Mouse (Mus musculus): Measurements from ENCODE around the gene Kat14. TPM values are rescaled to one million over a fixed set of nuclear protein-coding genes. Genes with fewer than 3 reads are reported as not detected.
A peak's percentile ranks its signal among the peaks of the same experiment; 100 is the strongest.

Gene Kat14
- polyA plus RNA-seq (2014; fragmentation: Nextera tagmentation; extraction: Ambion mirVana): 21.7 and 22.6 TPM in 2 replicates

GRCm38 (mm10) chr2:144368400-144369019 is at the start of gene Kat14, which contains the start of gene Pet117:
Kat14 (plus strand) TSS chr2:144368983.
Pet117 (plus strand) TSS chr2:144368996.
- WGBS: 5% methylated on average over 38 of the region's 38 CpGs
- Histone ChIP-seq H3K4me3 (ENCODE audit: control insufficient read depth in 1 of 2, insufficient read depth in 1 of 2, low read depth in 1 of 2, low read length in 2 of 2) (peak within 1 kb of the TSS; percentile 86 to 100), H3K4me1 (ENCODE audit: control insufficient read depth in 2 of 2, insufficient read depth in 2 of 2, low read length in 2 of 2) (peaks cover 0 to 10% of the 10 kb centered on the region in 2 experiments; a peak in 2 of 4 replicates), H3K36me3 (ENCODE audit: control insufficient read depth, insufficient read depth, low read length) (peaks cover 13% of the 10 kb centered on the region), H3K9ac (ENCODE audit: low read length) (peak within 1 kb of the TSS; percentile 90), H3K27ac (replicated peaks in 1 of 2; ENCODE audit: control insufficient read depth in 1 of 2, insufficient read depth in 1 of 2, low read depth in 2 of 2, low read length in 2 of 2) (peak within 1 kb of the TSS; percentile 93 to 99), H3K4me2 (ENCODE audit: low read length) (peak within 1 kb of the TSS; percentile 67), H3K27me3 (ENCODE audit: control insufficient read depth, insufficient read depth, low read length) (no peaks in the 10 kb centered on the region), H3K9me3 (ENCODE audit: control insufficient read depth, low read length) (no peaks in the 10 kb centered on the region)
- ATAC-seq (ENCODE audit: insufficient number of reproducible peaks, insufficient read depth, low FRiP score, low read depth): peak; percentile 93

GRCm38 (mm10) chr2:144324218-144324617 is 44.6 kb upstream of the Kat14 start:
- Histone ChIP-seq H3K4me3 (ENCODE audit: control insufficient read depth in 1 of 2, insufficient read depth in 1 of 2, low read depth in 1 of 2, low read length in 2 of 2) (no peak overlapping the region), H3K27me3 (ENCODE audit: control insufficient read depth, insufficient read depth, low read length) (peaks cover 30% of the 10 kb centered on the region), H3K27ac (replicated peaks in 1 of 2; ENCODE audit: control insufficient read depth in 1 of 2, insufficient read depth in 1 of 2, low read depth in 2 of 2, low read length in 2 of 2) (no peak overlapping the region)

GRCm38 (mm10) chr2:144329451-144329850 is 39.3 kb upstream of the Kat14 start:
- H3K36me3 ChIP-seq (ENCODE audit: control insufficient read depth, insufficient read depth, low read length): no peaks in the 10 kb centered on the region
- no peaks in the 10 kb centered on the region for H3K9me3 ChIP-seq (ENCODE audit: control insufficient read depth, low read length)
- ATAC-seq (ENCODE audit: insufficient number of reproducible peaks, insufficient read depth, low FRiP score, low read depth): no peak
- no peak overlapping the region for H3K27ac ChIP-seq (replicated peaks in 1 of 2; ENCODE audit: control insufficient read depth in 1 of 2, insufficient read depth in 1 of 2, low read depth in 2 of 2, low read length in 2 of 2)
- H3K4me3 ChIP-seq (ENCODE audit: control insufficient read depth in 1 of 2, insufficient read depth in 1 of 2, low read depth in 1 of 2, low read length in 2 of 2): peak overlapping the region in 1 of 2 experiments; percentile 58; a peak in 2 of 4 replicates
- 2% methylated on average over 10 of the region's 10 CpGs for WGBS
- peaks cover 4 to 34% of the 10 kb centered on the region in 2 experiments; a peak in 3 of 4 replicates for H3K4me1 ChIP-seq (ENCODE audit: control insufficient read depth in 2 of 2, insufficient read depth in 2 of 2, low read length in 2 of 2)
- H3K27me3 ChIP-seq (ENCODE audit: control insufficient read depth, insufficient read depth, low read length): peaks cover 81% of the 10 kb centered on the region
- peak overlapping the region; percentile 99 for H3K4me2 ChIP-seq (ENCODE audit: low read length)
- H3K9ac ChIP-seq (ENCODE audit: low read length): no peak overlapping the region

More at GRCm38 (mm10) chr2:144324218-144324617, 44.6 kb upstream of the Kat14 start:
- Histone ChIP-seq H3K4me1 (ENCODE audit: control insufficient read depth in 2 of 2, insufficient read depth in 2 of 2, low read length in 2 of 2) (no peaks in the 10 kb centered on the region), H3K36me3 (ENCODE audit: control insufficient read depth, insufficient read depth, low read length) (no peaks in the 10 kb centered on the region), H3K9ac (ENCODE audit: low read length) (no peak overlapping the region), H3K9me3 (ENCODE audit: control insufficient read depth, low read length) (no peaks in the 10 kb centered on the region), H3K4me2 (ENCODE audit: low read length) (no peak overlapping the region)
- ATAC-seq (ENCODE audit: insufficient number of reproducible peaks, insufficient read depth, low FRiP score, low read depth): no peak
- WGBS: 54% methylated on average over 3 of the region's 3 CpGs

GRCm38 (mm10) chr2:144329937-144330336 is 38.8 kb upstream of the Kat14 start:
- Histone ChIP-seq H3K36me3 (ENCODE audit: control insufficient read depth, insufficient read depth, low read length) (no peaks in the 10 kb centered on the region), H3K27ac (replicated peaks in 1 of 2; ENCODE audit: control insufficient read depth in 1 of 2, insufficient read depth in 1 of 2, low read depth in 2 of 2, low read length in 2 of 2) (no peak overlapping the region), H3K4me2 (ENCODE audit: low read length) (peak overlapping the region; percentile 99), H3K4me1 (ENCODE audit: control insufficient read depth in 2 of 2, insufficient read depth in 2 of 2, low read length in 2 of 2) (peaks cover 4 to 34% of the 10 kb centered on the region in 2 experiments; a peak in 3 of 4 replicates), H3K4me3 (ENCODE audit: control insufficient read depth in 1 of 2, insufficient read depth in 1 of 2, low read depth in 1 of 2, low read length in 2 of 2) (peak overlapping the region in 1 of 2 experiments; percentile 58; a peak in 2 of 4 replicates), H3K27me3 (ENCODE audit: control insufficient read depth, insufficient read depth, low read length) (peaks cover 86% of the 10 kb centered on the region), H3K9ac (ENCODE audit: low read length) (no peak overlapping the region), H3K9me3 (ENCODE audit: control insufficient read depth, low read length) (no peaks in the 10 kb centered on the region)
- WGBS: 6% methylated on average over 10 of the region's 10 CpGs
- ATAC-seq (ENCODE audit: insufficient number of reproducible peaks, insufficient read depth, low FRiP score, low read depth): no peak

- Histone ChIP-seq H3K9me3 (ENCODE audit: control insufficient read depth, low read length) (no peaks in the 10 kb centered on the region), H3K36me3 (ENCODE audit: control insufficient read depth, insufficient read depth, low read length) (no peaks in the 10 kb centered on the region), H3K4me2 (ENCODE audit: low read length) (peak overlapping the region; percentile 99), H3K27ac (replicated peaks in 1 of 2; ENCODE audit: control insufficient read depth in 1 of 2, insufficient read depth in 1 of 2, low read depth in 2 of 2, low read length in 2 of 2) (no peak overlapping the region), H3K9ac (ENCODE audit: low read length) (peak overlapping the region; percentile 64), H3K4me1 (ENCODE audit: control insufficient read depth in 2 of 2, insufficient read depth in 2 of 2, low read length in 2 of 2) (peaks cover 4 to 34% of the 10 kb centered on the region in 2 experiments; a peak in 3 of 4 replicates), H3K4me3 (ENCODE audit: control insufficient read depth in 1 of 2, insufficient read depth in 1 of 2, low read depth in 1 of 2, low read length in 2 of 2) (peak overlapping the region; percentile 48 to 58), H3K27me3 (ENCODE audit: control insufficient read depth, insufficient read depth, low read length) (peaks cover 90% of the 10 kb centered on the region)
- 1% methylated on average over 41 of the region's 41 CpGs for WGBS
- ATAC-seq (ENCODE audit: insufficient number of reproducible peaks, insufficient read depth, low FRiP score, low read depth): no peak
Measured at GRCm38 (mm10) chr2:144330352-144330959, 38.3 kb upstream of the Kat14 start.

GRCm38 (mm10) chr2:144330960-144331371 is 37.8 kb upstream of the Kat14 start:
- peaks cover 4 to 34% of the 10 kb centered on the region in 2 experiments; a peak in 3 of 4 replicates for H3K4me1 ChIP-seq (ENCODE audit: control insufficient read depth in 2 of 2, insufficient read depth in 2 of 2, low read length in 2 of 2)
- H3K4me2 ChIP-seq (ENCODE audit: low read length): peak overlapping the region; percentile 99
- H3K9me3 ChIP-seq (ENCODE audit: control insufficient read depth, low read length): no peaks in the 10 kb centered on the region
- peak overlapping the region; percentile 48 to 58 for H3K4me3 ChIP-seq (ENCODE audit: control insufficient read depth in 1 of 2, insufficient read depth in 1 of 2, low read depth in 1 of 2, low read length in 2 of 2)
- ATAC-seq (ENCODE audit: insufficient number of reproducible peaks, insufficient read depth, low FRiP score, low read depth): no peak; the same call in 1 of the 2 replicates
- H3K27me3 ChIP-seq (ENCODE audit: control insufficient read depth, insufficient read depth, low read length): peaks cover 93% of the 10 kb centered on the region
- H3K9ac ChIP-seq (ENCODE audit: low read length): peak overlapping the region; percentile 64
- WGBS: under 1% methylated on average over 50 of the region's 50 CpGs
- no peak overlapping the region for H3K27ac ChIP-seq (replicated peaks in 1 of 2; ENCODE audit: control insufficient read depth in 1 of 2, insufficient read depth in 1 of 2, low read depth in 2 of 2, low read length in 2 of 2)
- H3K36me3 ChIP-seq (ENCODE audit: control insufficient read depth, insufficient read depth, low read length): no peaks in the 10 kb centered on the region

- H3K27ac ChIP-seq (replicated peaks in 1 of 2; ENCODE audit: control insufficient read depth in 1 of 2, insufficient read depth in 1 of 2, low read depth in 2 of 2, low read length in 2 of 2): no peak within 1 kb of the TSS
- no peak for ATAC-seq (ENCODE audit: insufficient number of reproducible peaks, insufficient read depth, low FRiP score, low read depth)
Measured at GRCm38 (mm10) chr2:144331401-144332302, 37.1 kb upstream of the Kat14 start, which contains the start of gene Ovol2. Ovol2 (minus strand) TSS chr2:144332146.

More at GRCm38 (mm10) chr2:144331401-144332302, 37.1 kb upstream of the Kat14 start, which contains the start of gene Ovol2:
- Histone ChIP-seq H3K9ac (ENCODE audit: low read length) (peak within 1 kb of the TSS; percentile 64), H3K36me3 (ENCODE audit: control insufficient read depth, insufficient read depth, low read length) (no peaks in the 10 kb centered on the region), H3K4me2 (ENCODE audit: low read length) (peak within 1 kb of the TSS; percentile 99), H3K4me1 (ENCODE audit: control insufficient read depth in 2 of 2, insufficient read depth in 2 of 2, low read length in 2 of 2) (peaks cover 4 to 34% of the 10 kb centered on the region in 2 experiments; a peak in 3 of 4 replicates), H3K4me3 (ENCODE audit: control insufficient read depth in 1 of 2, insufficient read depth in 1 of 2, low read depth in 1 of 2, low read length in 2 of 2) (peak within 1 kb of the TSS; percentile 48 to 58), H3K27me3 (ENCODE audit: control insufficient read depth, insufficient read depth, low read length) (peaks cover 88% of the 10 kb centered on the region), H3K9me3 (ENCODE audit: control insufficient read depth, low read length) (no peaks in the 10 kb centered on the region)
- WGBS: under 1% methylated on average over 60 of the region's 62 CpGs

Data from heart, embryonic 14.5 days (tissue).